In the genomic region with DNA sequence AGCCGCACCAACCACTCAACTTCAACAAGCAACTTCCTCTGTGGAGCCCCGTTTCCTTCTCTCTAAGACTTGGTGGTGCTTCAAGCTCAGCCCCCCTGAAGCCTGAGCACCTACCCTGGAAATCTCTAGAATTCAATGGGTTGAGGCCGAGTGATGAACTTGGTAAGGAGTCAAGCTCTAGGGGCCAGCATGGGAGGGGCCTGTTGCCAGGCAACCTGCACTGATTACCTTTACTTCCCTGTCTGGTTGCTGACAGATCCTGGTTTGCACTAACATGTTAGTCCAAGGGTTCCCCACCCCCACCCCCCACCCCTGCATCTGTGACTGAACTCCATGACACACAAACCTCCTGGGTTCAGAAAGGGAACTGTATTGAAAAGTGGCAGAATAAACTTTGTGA, we compare ENCODE assay signal across 21 mouse cellular contexts. TPM values are rescaled to one million over a fixed set of nuclear protein-coding genes. Genes with fewer than 3 reads are reported as not detected.
"Had no signal": no experiment of that assay in that cellular context is flagged by ENCODE, and none has a peak within 500 bp of the region (broad histone marks: within the 10 kb centered on the region; RNA-seq: fewer than 3 reads in every experiment).

No protein-coding gene starts in this region.

- H3K36me3 ChIP-seq: liver, embryonic 12.5 days; midbrain, embryonic 13.5 days; midbrain, embryonic 15.5 days; neural tube, embryonic 13.5 days; neural tube, embryonic 15.5 days had no signal

- DNase-seq: lung, adult 18-20 months; lung, embryonic 14.5 days; lung, postnatal 10 days; right cerebral cortex, postnatal 14 days; thymus, adult 2 months; thymus, postnatal 14 days; thymus, postnatal 36 days had no signal

- H3K4me2 ChIP-seq: liver, embryonic 12.5 days; lung, embryonic 14.5 days; midbrain, embryonic 11.5 days; midbrain, embryonic 13.5 days; midbrain, embryonic 15.5 days; neural tube, embryonic 13.5 days; neural tube, embryonic 15.5 days had no signal

- H3K9me3 ChIP-seq: midbrain, embryonic 13.5 days; midbrain, embryonic 15.5 days; neural tube, embryonic 13.5 days; neural tube, embryonic 15.5 days had no signal

- H3K27ac ChIP-seq: liver, embryonic 12.5 days; liver, embryonic 14.5 days; macrophage; midbrain, embryonic 13.5 days; midbrain, embryonic 15.5 days; neural tube, embryonic 13.5 days; neural tube, embryonic 15.5 days had no signal

- H3K27me3 ChIP-seq: liver, embryonic 12.5 days; megakaryocyte, embryonic 14.5 days; midbrain, embryonic 13.5 days; midbrain, embryonic 15.5 days; neural tube, embryonic 13.5 days; neural tube, embryonic 15.5 days had no signal

- ATAC-seq: liver, embryonic 12.5 days; midbrain, embryonic 13.5 days; midbrain, embryonic 15.5 days had no signal

- H3K4me3 ChIP-seq: liver, embryonic 12.5 days; megakaryocyte, embryonic 14.5 days; midbrain, embryonic 13.5 days; midbrain, embryonic 15.5 days; myocyte; neural tube, embryonic 13.5 days; neural tube, embryonic 15.5 days had no signal

- H3K4me1 ChIP-seq: liver, embryonic 12.5 days; midbrain, embryonic 13.5 days; midbrain, embryonic 15.5 days; neural tube, embryonic 13.5 days; neural tube, embryonic 15.5 days had no signal

- H3K9ac ChIP-seq: liver, embryonic 12.5 days; liver, embryonic 14.5 days; lung, embryonic 14.5 days; midbrain, embryonic 13.5 days; midbrain, embryonic 15.5 days; neural tube, embryonic 13.5 days; neural tube, embryonic 15.5 days had no signal

RNA-seq across cellular contexts. Expression of gene Cxcr5, which starts 16.7 kb away (rescaled TPM):
- total RNA-seq: megakaryocyte progenitor cell, adult 5-6 weeks; midbrain, postnatal 0 days had no signal
- polyA plus RNA-seq: liver, embryonic 12.5 days; liver, embryonic 16.5 days; lung, embryonic 14.5 days; macrophage; midbrain, embryonic 13.5 days; midbrain, embryonic 15.5 days; midbrain, postnatal 0 days; neural tube, embryonic 11.5 days; neural tube, embryonic 13.5 days; neural tube, embryonic 15.5 days had no signal
